In genomic region chr9:63843883-63844485, GRCm38 (mm10) we compare ENCODE assay signal across 8 mouse cellular contexts.
DNase-seq lines count a peak whose midpoint lies in the region; ATAC-seq and TF ChIP-seq lines count a peak whose summit lies in the region.

No protein-coding gene starts in this region.

- no peak overlapping the region for H3K9ac ChIP-seq in liver, embryonic 12.5 days
- no peak overlapping the region for H3K9ac ChIP-seq in midbrain, embryonic 15.5 days

- 0 out of 2 replicates have a peak, but pooled peaks cover 8% of the 10 kb centered on the region for H3K27me3 ChIP-seq in liver, embryonic 12.5 days (replicated peaks)
- no peaks in the 10 kb centered on the region for H3K27me3 ChIP-seq in midbrain, embryonic 15.5 days (replicated peaks)

- 25% methylated on average over 10 of the region's 10 CpGs for WGBS in liver, embryonic 12.5 days (ENCODE audit: insufficient replicate concordance)
- 35% methylated on average over 10 of the region's 10 CpGs for WGBS in midbrain, embryonic 15.5 days

- H3K4me3 ChIP-seq in liver, embryonic 12.5 days: no peak overlapping the region
- no peak overlapping the region for H3K4me3 ChIP-seq in gastrocnemius, adult 2 months
- H3K4me3 ChIP-seq in midbrain, embryonic 15.5 days: no peak overlapping the region

- no peak overlapping the region for H3K4me2 ChIP-seq in liver, embryonic 12.5 days
- no peak overlapping the region for H3K4me2 ChIP-seq in midbrain, embryonic 15.5 days

- no peaks in the 10 kb centered on the region for H3K9me3 ChIP-seq in liver, embryonic 12.5 days (replicated peaks)
- no peaks in the 10 kb centered on the region for H3K9me3 ChIP-seq in midbrain, embryonic 15.5 days

- peak; percentile 90 for TF ChIP-seq CTCF in gastrocnemius, adult 2 months (IDR thresholded peaks at IDR 0.05)

- no peaks in the 10 kb centered on the region for H3K4me1 ChIP-seq in liver, embryonic 12.5 days
- H3K4me1 ChIP-seq in midbrain, embryonic 15.5 days: no peaks in the 10 kb centered on the region

- intact Hi-C loops in gastrocnemius, adult 2 months (cut with DNase I): loop anchor here (1.0 to 5.0 kb wide), 5 partner anchors 77 to 707 kb away; no protein-coding TSS in a partner anchor
- intact Hi-C loops in left cerebral cortex, postnatal 25 days (cut with DNase I): loop anchor here (2.0 to 5.0 kb wide), 4 partner anchors 193 to 709 kb away; no protein-coding TSS in a partner anchor

- ATAC-seq in liver, embryonic 12.5 days: no peak
- ATAC-seq in midbrain, embryonic 15.5 days (replicated peaks): 0 out of 2 replicates have a peak, but pooled peaks have one; percentile 27

- no peak overlapping the region for H3K27ac ChIP-seq in liver, embryonic 12.5 days
- no peak overlapping the region for H3K27ac ChIP-seq in gastrocnemius, adult 2 months
- no peak overlapping the region for H3K27ac ChIP-seq in midbrain, embryonic 15.5 days

- no peaks in the 10 kb centered on the region for H3K36me3 ChIP-seq in liver, embryonic 12.5 days
- no peaks in the 10 kb centered on the region for H3K36me3 ChIP-seq in midbrain, embryonic 15.5 days (replicated peaks)

- peak; percentile 67 for DNase-seq in liver
- DNase-seq in cerebellum, postnatal 14 days: peak; percentile 84 to 86
- peak; percentile 71 for DNase-seq in gastrocnemius, adult 2 months
- peak; percentile 50 for DNase-seq in kidney, adult 11 months
- DNase-seq in left cerebral cortex, postnatal 25 days (ENCODE audit: low spot score in 2 of 2): peak; percentile 81 to 85
- peak; percentile 38 to 76 for DNase-seq in spleen, postnatal 10 days (ENCODE audit: low spot score in 2 of 2)
